Mouse (Mus musculus): ENCODE measurements around the gene Cck. TPM values are rescaled to one million over a fixed set of nuclear protein-coding genes. Genes with fewer than 3 reads are reported as not detected.
"Not testable (repeated sequence)": the region's sequence is repeated elsewhere in the genome, so short reads cannot be mapped to it uniquely, and the experiment has no call there.

Cck gene
- polyA plus RNA-seq, 1 experiment from 2014 or later: 26.2 TPM

DNA sequence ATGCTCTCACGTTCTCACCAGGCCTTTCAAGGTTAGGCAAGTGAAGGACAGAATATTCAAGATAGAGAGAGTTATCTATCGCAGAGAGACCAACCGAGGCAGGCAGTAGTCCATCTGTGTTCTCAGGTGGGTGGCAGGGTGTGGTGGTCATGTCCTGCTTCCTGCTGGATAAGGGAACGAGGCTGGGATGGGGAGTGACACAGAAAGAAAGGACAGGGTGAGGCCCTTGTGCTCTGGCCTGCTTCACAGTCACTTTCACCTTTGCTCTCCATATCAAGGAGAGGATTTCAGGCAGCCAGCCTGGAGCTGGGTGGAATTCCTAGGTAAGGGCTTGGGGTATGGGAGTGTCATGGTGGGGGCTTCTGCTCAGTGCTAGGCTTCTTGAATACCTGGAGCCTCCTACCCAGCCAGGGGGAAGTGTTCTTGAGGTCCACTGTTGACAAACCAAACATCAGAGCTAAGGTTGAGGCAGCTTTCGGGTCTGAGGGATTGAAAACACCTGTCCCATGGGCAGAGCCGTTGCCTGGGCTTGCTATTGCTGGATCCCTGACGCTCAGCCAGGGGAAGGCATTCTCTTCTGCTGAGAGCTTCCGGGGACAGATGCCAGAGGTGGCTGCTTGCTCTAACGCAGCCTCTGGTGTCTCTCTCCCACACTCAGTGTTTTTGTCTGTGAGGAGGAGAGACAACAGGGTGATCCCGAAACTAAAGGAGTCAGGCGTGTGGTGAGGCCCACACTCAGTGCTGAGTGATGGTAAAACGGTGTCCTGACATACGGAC, 38.6 kb downstream of the Cck start:
- H3K36me3 ChIP-seq (replicated peaks): peaks cover 39% of the 10 kb centered on the region
- 91% methylated on average over 13 of the region's 13 CpGs for WGBS
- no peaks in the 10 kb centered on the region for H3K9me3 ChIP-seq

DNA sequence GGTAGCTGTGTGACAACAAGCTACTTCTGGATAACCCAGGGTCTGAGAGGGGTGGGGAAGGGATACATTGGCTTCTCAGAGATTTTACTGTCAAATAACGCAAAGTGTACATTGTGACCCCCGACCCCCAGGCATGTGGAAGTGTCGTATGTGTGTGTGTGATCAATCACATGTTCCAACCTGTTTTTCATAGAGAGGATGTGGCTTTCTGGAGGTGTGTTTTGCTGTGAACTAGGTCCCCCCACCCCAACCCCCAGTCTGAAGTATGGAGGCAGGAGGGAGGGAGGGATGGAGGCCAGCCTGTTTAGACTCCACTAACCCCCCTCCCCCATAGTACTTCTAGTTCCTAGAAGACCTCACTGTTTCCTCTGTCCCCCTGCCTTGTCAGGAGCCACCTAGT, 40.6 kb downstream of the Cck start:
- H3K4me3 ChIP-seq: no peak overlapping the region
- H3K4me1 ChIP-seq: no peaks in the 10 kb centered on the region
- ATAC-seq (replicated peaks): no peak
- no peaks in the 10 kb centered on the region for H3K27me3 ChIP-seq (replicated peaks)
- peaks cover 33% of the 10 kb centered on the region for H3K36me3 ChIP-seq (replicated peaks)
- H3K9ac ChIP-seq: no peak overlapping the region
- H3K4me2 ChIP-seq: no peak overlapping the region
- 92% methylated on average over 3 of the region's 3 CpGs for WGBS
- no peaks in the 10 kb centered on the region for H3K9me3 ChIP-seq
- no peak overlapping the region for H3K27ac ChIP-seq

More for the DNA sequence above, 38.6 kb downstream of the Cck start:
- Histone ChIP-seq H3K4me2 (no peak overlapping the region), H3K9ac (no peak overlapping the region), H3K27me3 (replicated peaks) (no peaks in the 10 kb centered on the region), H3K27ac (no peak overlapping the region), H3K4me1 (no peaks in the 10 kb centered on the region), H3K4me3 (no peak overlapping the region)
- no peak for ATAC-seq (replicated peaks)

DNA sequence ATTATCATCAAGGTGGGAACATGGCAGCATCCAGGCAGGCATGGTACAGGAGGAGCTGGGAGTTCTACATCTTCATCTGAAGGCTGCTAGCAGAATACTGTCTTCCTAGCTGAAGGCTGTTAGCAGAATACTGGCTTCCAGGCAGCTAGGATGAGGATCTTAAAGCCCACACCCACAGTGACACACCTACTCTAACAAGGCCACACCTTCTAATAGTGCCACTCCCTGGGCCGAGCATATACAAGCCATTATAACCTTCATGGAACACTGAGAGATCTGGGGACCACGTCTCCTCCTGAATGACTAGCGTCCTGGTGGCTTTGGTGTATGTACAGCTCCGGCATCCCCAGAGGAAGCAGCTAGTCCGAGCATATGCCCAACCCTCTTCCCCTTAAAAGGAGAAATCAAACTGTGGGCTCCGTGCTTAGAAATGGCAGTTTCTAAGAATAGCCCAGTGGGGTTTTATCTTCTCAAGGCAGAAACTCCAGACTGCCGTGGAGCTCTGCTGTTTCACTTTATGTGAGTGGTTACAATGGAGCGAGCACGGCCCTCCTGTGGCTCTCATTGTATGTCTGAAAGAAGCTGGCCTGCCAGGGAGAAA, 43.1 kb downstream of the Cck start:
- not testable (repeated sequence) for H3K4me3 ChIP-seq; H3K4me1 ChIP-seq; H3K27me3 ChIP-seq (replicated peaks); H3K9ac ChIP-seq; H3K4me2 ChIP-seq; H3K9me3 ChIP-seq
- peaks cover 43% of the 10 kb centered on the region for H3K36me3 ChIP-seq (replicated peaks)
- 42% methylated on average over 9 of the region's 9 CpGs for WGBS
- H3K27ac ChIP-seq: 0 out of 2 replicates have a peak overlapping the region, but pooled peaks have one; percentile 10
- 0 out of 2 replicates have a peak, but pooled peaks have one; percentile 20 for ATAC-seq (replicated peaks)

DNA sequence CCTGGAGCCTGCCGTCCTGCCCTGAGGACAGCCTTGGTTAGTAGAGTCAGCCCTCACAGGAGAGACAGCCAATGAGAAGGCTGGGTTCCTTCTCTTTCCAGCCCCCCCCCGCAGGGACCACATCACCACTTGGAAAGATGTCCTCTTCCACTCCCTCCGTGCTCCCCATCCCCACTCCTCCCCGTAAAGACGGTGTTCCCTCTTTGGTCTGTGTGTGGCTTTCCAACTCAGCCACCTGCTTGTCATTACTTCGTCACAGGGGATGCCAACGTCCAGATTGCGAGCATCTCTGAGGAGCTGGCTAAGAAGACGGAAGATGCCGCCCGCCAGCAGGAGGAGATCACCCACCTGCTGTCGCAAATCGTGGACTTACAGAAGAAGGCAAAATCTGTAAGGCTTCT, 49.1 kb downstream of the Cck start:
- no peak for ATAC-seq (replicated peaks)
- Histone ChIP-seq H3K4me3 (no peak overlapping the region), H3K9me3 (no peaks in the 10 kb centered on the region), H3K9ac (no peak overlapping the region), H3K27ac (no peak overlapping the region), H3K27me3 (replicated peaks) (no peaks in the 10 kb centered on the region), H3K4me2 (no peak overlapping the region), H3K36me3 (replicated peaks) (peaks cover 36% of the 10 kb centered on the region), H3K4me1 (no peaks in the 10 kb centered on the region)
- WGBS: 91% methylated on average over 13 of the region's 13 CpGs

DNA sequence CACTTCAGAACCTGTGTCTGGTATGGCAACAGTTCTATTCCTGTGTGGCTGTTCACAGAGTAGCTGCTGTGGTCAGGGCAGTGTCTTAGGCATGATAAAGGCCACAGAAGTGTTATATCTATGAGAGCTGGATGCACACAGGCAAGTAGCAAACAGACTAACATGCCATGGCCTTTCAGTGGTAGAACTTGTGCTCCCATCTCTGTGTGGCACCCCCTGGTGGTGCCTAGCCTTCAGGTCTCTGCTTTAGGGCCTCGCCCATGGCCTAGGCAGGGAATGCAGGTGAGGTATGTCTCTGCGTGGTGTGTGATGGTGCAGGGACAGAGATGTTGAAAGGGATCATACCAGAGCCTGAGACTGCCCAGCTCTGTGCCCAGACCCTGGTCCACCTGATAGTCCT, 50.1 kb downstream of the Cck start:
- Histone ChIP-seq H3K4me3 (no peak overlapping the region), H3K27me3 (replicated peaks) (no peaks in the 10 kb centered on the region), H3K9ac (no peak overlapping the region), H3K27ac (no peak overlapping the region), H3K9me3 (no peaks in the 10 kb centered on the region), H3K36me3 (replicated peaks) (peaks cover 31% of the 10 kb centered on the region), H3K4me1 (no peaks in the 10 kb centered on the region), H3K4me2 (no peak overlapping the region)
- WGBS: 90% methylated on average over 2 of the region's 2 CpGs
- ATAC-seq (replicated peaks): no peak

DNA sequence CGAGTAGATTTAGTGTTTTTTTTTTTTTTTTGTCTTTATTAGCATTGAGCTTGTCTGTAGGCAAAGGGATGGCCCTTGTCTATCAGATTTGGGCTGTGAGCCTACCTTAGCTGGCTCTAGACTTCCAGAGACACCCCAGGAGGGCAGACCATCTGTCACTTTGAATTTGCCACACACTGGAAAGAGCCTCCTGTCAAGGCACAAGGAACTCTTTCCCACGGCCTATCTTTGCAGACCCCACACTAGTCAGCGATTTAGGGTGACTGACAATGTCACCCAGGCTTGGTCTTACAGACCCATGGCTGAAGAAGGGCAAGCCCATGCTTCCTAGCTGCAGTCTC, 51.2 kb downstream of the Cck start:
- H3K4me2 ChIP-seq: no peak overlapping the region
- H3K9ac ChIP-seq: no peak overlapping the region
- peaks cover 31% of the 10 kb centered on the region for H3K36me3 ChIP-seq (replicated peaks)
- no peak for ATAC-seq (replicated peaks)
- no peak overlapping the region for H3K4me3 ChIP-seq
- no peaks in the 10 kb centered on the region for H3K27me3 ChIP-seq (replicated peaks)
- no peaks in the 10 kb centered on the region for H3K9me3 ChIP-seq
- WGBS: 41% methylated on average over 3 of the region's 3 CpGs
- no peaks in the 10 kb centered on the region for H3K4me1 ChIP-seq
- H3K27ac ChIP-seq: no peak overlapping the region

DNA sequence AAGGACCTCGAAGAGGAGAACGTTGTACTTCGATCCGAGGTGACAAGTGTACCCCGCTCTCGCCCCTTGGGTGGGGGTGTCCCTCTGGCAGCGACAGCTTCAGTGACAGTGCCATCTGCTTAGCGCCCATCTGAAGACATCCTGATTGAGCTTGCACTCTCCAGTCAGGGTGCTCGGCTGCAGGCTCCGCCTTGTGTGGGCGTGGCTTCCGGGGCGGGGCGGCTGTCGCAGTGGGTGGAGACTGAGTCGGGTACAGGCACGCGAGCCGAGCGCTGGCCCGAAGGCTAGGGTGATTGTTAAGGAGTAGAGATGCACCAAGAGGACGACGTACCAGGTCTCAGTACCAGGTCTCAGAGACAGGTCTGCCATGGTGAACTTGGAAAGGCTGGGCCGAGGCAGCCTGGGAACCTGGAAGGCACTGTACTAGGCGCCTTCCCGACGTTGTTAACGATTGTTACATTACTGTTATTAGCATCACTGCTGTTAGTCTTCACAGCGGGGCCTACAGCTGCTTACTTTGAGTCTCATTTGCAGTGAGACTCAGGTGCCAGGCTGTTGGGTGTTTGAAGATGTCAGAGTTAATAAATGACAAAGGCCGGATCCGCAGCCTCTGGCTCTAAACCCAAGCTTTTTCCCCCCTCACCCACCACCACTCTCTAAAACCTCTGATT, 51.7 kb downstream of the Cck start:
- ATAC-seq (replicated peaks): peak; percentile 39; the same call in 1 of the 2 replicates

DNA sequence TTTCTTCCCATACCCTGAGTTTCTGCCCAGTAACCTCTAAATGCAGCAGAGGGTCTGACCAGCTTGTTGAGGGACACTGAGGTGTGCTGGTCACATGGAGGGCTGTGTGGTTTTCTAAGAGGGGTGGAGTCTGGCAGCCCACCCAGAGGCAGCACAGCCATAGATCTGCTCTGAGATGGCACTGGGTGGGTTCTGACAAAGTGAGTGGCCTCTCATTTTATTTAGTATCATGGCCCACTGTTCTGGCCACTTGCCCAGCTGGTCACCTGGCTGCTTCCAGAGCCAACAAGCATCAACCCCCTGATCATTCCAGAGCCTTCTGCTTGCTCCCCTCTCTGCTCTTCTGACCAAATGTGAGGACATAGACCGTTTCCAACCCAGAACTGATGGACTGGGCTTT, 53.3 kb downstream of the Cck start:
- Histone ChIP-seq H3K36me3 (replicated peaks) (peaks cover 14% of the 10 kb centered on the region; the same call in 1 of the 2 replicates), H3K4me2 (no peak overlapping the region), H3K27ac (no peak overlapping the region), H3K9ac (no peak overlapping the region), H3K27me3 (replicated peaks) (no peaks in the 10 kb centered on the region), H3K4me3 (no peak overlapping the region), H3K4me1 (no peaks in the 10 kb centered on the region), H3K9me3 (no peaks in the 10 kb centered on the region)
- WGBS: 91% methylated on average over 1 of the region's 1 CpGs
- no peak for ATAC-seq (replicated peaks)

More for the DNA sequence above, 51.7 kb downstream of the Cck start:
- Histone ChIP-seq H3K4me3 (no peak overlapping the region), H3K4me1 (no peaks in the 10 kb centered on the region), H3K27me3 (replicated peaks) (no peaks in the 10 kb centered on the region), H3K9me3 (no peaks in the 10 kb centered on the region), H3K4me2 (no peak overlapping the region), H3K27ac (no peak overlapping the region), H3K36me3 (replicated peaks) (peaks cover 28% of the 10 kb centered on the region), H3K9ac (no peak overlapping the region)
- WGBS: 58% methylated on average over 31 of the region's 31 CpGs

Other genes starting within 250 kb of the Cck start
- gene Ulk4, start 218.5 kb downstream of the Cck start, polyA plus RNA-seq (2015; fragmentation: Nextera tagmentation; extraction: Ambion mirVana): 84.7 and 92.9 TPM in 2 replicates
- 60.7 and 61.2 TPM in 2 replicates for gene Trak1, start 198.2 kb downstream of the Cck start, polyA plus RNA-seq (2015; fragmentation: Nextera tagmentation; extraction: Ambion mirVana)
- gene Lyzl4, start 146.4 kb upstream of the Cck start, polyA plus RNA-seq (2015; fragmentation: Nextera tagmentation; extraction: Ambion mirVana): 0.18 and 0.27 TPM in 2 replicates
- gene Vipr1, start 147.0 kb upstream of the Cck start, polyA plus RNA-seq (2015; fragmentation: Nextera tagmentation; extraction: Ambion mirVana): 0.14 and 0.15 TPM in 2 replicates
- 36.9 and 39.4 TPM in 2 replicates for gene Sec22c, start 209.8 kb upstream of the Cck start, polyA plus RNA-seq (2015; fragmentation: Nextera tagmentation; extraction: Ambion mirVana)
- gene Ss18l2, start 214.6 kb upstream of the Cck start, polyA plus RNA-seq (2015; fragmentation: Nextera tagmentation; extraction: Ambion mirVana): 139 and 149 TPM in 2 replicates
- gene Nktr, start 223.5 kb upstream of the Cck start, polyA plus RNA-seq (2015; fragmentation: Nextera tagmentation; extraction: Ambion mirVana): 51.0 and 52.1 TPM in 2 replicates